Mouse (Mus musculus): ENCODE data around the gene Tjp3. TPM values are rescaled to one million over a fixed set of nuclear protein-coding genes. Genes with fewer than 3 reads are reported as not detected.

Tjp3 gene
- polyA plus RNA-seq, 1 experiment from 2014 or later, result 11.6 TPM

- Histone ChIP-seq H3K9me3 (ENCODE audit: control insufficient read depth, low read length) (no peaks in the 10 kb centered on the region), H3K9ac (ENCODE audit: low read depth, low read length) (peak overlapping the region; percentile 50; the same call in 1 of the 2 replicates), H3K27me3 (ENCODE audit: control insufficient read depth, insufficient read depth, low read length) (peaks cover 12% of the 10 kb centered on the region), H3K36me3 (ENCODE audit: control insufficient read depth, insufficient read depth, low read length) (no peaks in the 10 kb centered on the region), H3K4me3 (ENCODE audit: low read length) (no peak overlapping the region), H3K4me1 (ENCODE audit: control insufficient read depth, insufficient read depth, low read length) (peaks cover 39% of the 10 kb centered on the region), H3K4me2 (replicated peaks; ENCODE audit: low read depth, low read length) (no peak overlapping the region), H3K27ac (ENCODE audit: low read depth, low read length) (no peak overlapping the region)
- no peak for ATAC-seq (ENCODE audit: low FRiP score, low TSS enrichment)
- 87% methylated on average over 5 of the region's 6 CpGs for WGBS
These were observed 3.8 kb upstream of the Tjp3 start for GRCm38 (mm10) chr10:81295185-81295584.

- Histone ChIP-seq H3K27ac (ENCODE audit: low read depth, low read length) (no peak overlapping the region), H3K4me1 (ENCODE audit: control insufficient read depth, insufficient read depth, low read length) (peaks cover 32% of the 10 kb centered on the region), H3K9me3 (ENCODE audit: control insufficient read depth, low read length) (no peaks in the 10 kb centered on the region), H3K36me3 (ENCODE audit: control insufficient read depth, insufficient read depth, low read length) (no peaks in the 10 kb centered on the region), H3K9ac (ENCODE audit: low read depth, low read length) (peak overlapping the region; percentile 50), H3K27me3 (ENCODE audit: control insufficient read depth, insufficient read depth, low read length) (peaks cover 16% of the 10 kb centered on the region), H3K4me2 (replicated peaks; ENCODE audit: low read depth, low read length) (peak overlapping the region; percentile 99), H3K4me3 (ENCODE audit: low read length) (peak overlapping the region; percentile 77)
- WGBS, result 33% methylated on average over 8 of the region's 8 CpGs
- no peak for ATAC-seq (ENCODE audit: low FRiP score, low TSS enrichment)
These were observed 3.1 kb upstream of the Tjp3 start for GRCm38 (mm10) chr10:81294442-81294841.

- H3K4me1 ChIP-seq (ENCODE audit: control insufficient read depth, insufficient read depth, low read length), result peaks cover 24% of the 10 kb centered on the region
- peak overlapping the region; percentile 77 for H3K4me3 ChIP-seq (ENCODE audit: low read length)
- 2% methylated on average over 25 of the region's 25 CpGs for WGBS
- ATAC-seq (ENCODE audit: low FRiP score, low TSS enrichment), result no peak
- H3K9ac ChIP-seq (ENCODE audit: low read depth, low read length), result peak overlapping the region; percentile 50
- H3K9me3 ChIP-seq (ENCODE audit: control insufficient read depth, low read length), result no peaks in the 10 kb centered on the region
- H3K36me3 ChIP-seq (ENCODE audit: control insufficient read depth, insufficient read depth, low read length), result no peaks in the 10 kb centered on the region
- peak overlapping the region; percentile 99 for H3K4me2 ChIP-seq (replicated peaks; ENCODE audit: low read depth, low read length)
- peak overlapping the region; percentile 40 for H3K27ac ChIP-seq (ENCODE audit: low read depth, low read length)
- H3K27me3 ChIP-seq (ENCODE audit: control insufficient read depth, insufficient read depth, low read length), result peaks cover 16% of the 10 kb centered on the region
These were observed 2.1 kb upstream of the Tjp3 start for GRCm38 (mm10) chr10:81293334-81294030.

GRCm38 (mm10) chr10:81292554-81293333 lies 1.4 kb upstream of the Tjp3 start, which contains the start of gene Pip5k1c:
Pip5k1c (plus strand) TSS chr10:81292963.
- WGBS, result under 1% methylated on average over 66 of the region's 80 CpGs
- Histone ChIP-seq H3K9ac (ENCODE audit: low read depth, low read length) (peak within 1 kb of the TSS; percentile 50), H3K4me3 (ENCODE audit: low read length) (peak within 1 kb of the TSS; percentile 77), H3K36me3 (ENCODE audit: control insufficient read depth, insufficient read depth, low read length) (no peaks in the 10 kb centered on the region), H3K4me1 (ENCODE audit: control insufficient read depth, insufficient read depth, low read length) (peaks cover 29% of the 10 kb centered on the region), H3K9me3 (ENCODE audit: control insufficient read depth, low read length) (no peaks in the 10 kb centered on the region), H3K27me3 (ENCODE audit: control insufficient read depth, insufficient read depth, low read length) (peaks cover 16% of the 10 kb centered on the region), H3K4me2 (replicated peaks; ENCODE audit: low read depth, low read length) (peak within 1 kb of the TSS; percentile 99), H3K27ac (ENCODE audit: low read depth, low read length) (peak within 1 kb of the TSS; percentile 40)
- peak; percentile 95 for ATAC-seq (ENCODE audit: low FRiP score, low TSS enrichment)

- WGBS, result 17% methylated on average over 24 of the region's 24 CpGs
- Histone ChIP-seq H3K27ac (ENCODE audit: low read depth, low read length) (peak overlapping the region; percentile 30; the same call in 1 of the 2 replicates), H3K36me3 (ENCODE audit: control insufficient read depth, insufficient read depth, low read length) (no peaks in the 10 kb centered on the region), H3K4me2 (replicated peaks; ENCODE audit: low read depth, low read length) (peak overlapping the region; percentile 36), H3K4me1 (ENCODE audit: control insufficient read depth, insufficient read depth, low read length) (peaks cover 24% of the 10 kb centered on the region), H3K4me3 (ENCODE audit: low read length) (peak overlapping the region; percentile 29), H3K27me3 (ENCODE audit: control insufficient read depth, insufficient read depth, low read length) (peaks cover 16% of the 10 kb centered on the region), H3K9ac (ENCODE audit: low read depth, low read length) (peak overlapping the region; percentile 28; the same call in 1 of the 2 replicates), H3K9me3 (ENCODE audit: control insufficient read depth, low read length) (no peaks in the 10 kb centered on the region)
- no peak for ATAC-seq (ENCODE audit: low FRiP score, low TSS enrichment)
These were observed 502 bp downstream of the Tjp3 start for GRCm38 (mm10) chr10:81290698-81291460.

- Histone ChIP-seq H3K4me2 (replicated peaks; ENCODE audit: low read depth, low read length) (no peak overlapping the region), H3K27ac (ENCODE audit: low read depth, low read length) (no peak overlapping the region), H3K27me3 (ENCODE audit: control insufficient read depth, insufficient read depth, low read length) (peaks cover 23% of the 10 kb centered on the region), H3K4me3 (ENCODE audit: low read length) (no peak overlapping the region), H3K9me3 (ENCODE audit: control insufficient read depth, low read length) (no peaks in the 10 kb centered on the region), H3K36me3 (ENCODE audit: control insufficient read depth, insufficient read depth, low read length) (no peaks in the 10 kb centered on the region), H3K4me1 (ENCODE audit: control insufficient read depth, insufficient read depth, low read length) (peaks cover 28% of the 10 kb centered on the region), H3K9ac (ENCODE audit: low read depth, low read length) (no peak overlapping the region)
- 64% methylated on average over 14 of the region's 14 CpGs for WGBS
- no peak for ATAC-seq (ENCODE audit: low FRiP score, low TSS enrichment)
These were observed 1.6 kb downstream of the Tjp3 start for GRCm38 (mm10) chr10:81289811-81290210.

GRCm38 (mm10) chr10:81289278-81289677 lies 2.1 kb downstream of the Tjp3 start:
- H3K4me3 ChIP-seq (ENCODE audit: low read length), result no peak overlapping the region
- 3% methylated on average over 7 of the region's 7 CpGs for WGBS
- peaks cover 24% of the 10 kb centered on the region for H3K4me1 ChIP-seq (ENCODE audit: control insufficient read depth, insufficient read depth, low read length)
- H3K27ac ChIP-seq (ENCODE audit: low read depth, low read length), result no peak overlapping the region
- H3K4me2 ChIP-seq (replicated peaks; ENCODE audit: low read depth, low read length), result no peak overlapping the region
- ATAC-seq (ENCODE audit: low FRiP score, low TSS enrichment), result no peak
- H3K9ac ChIP-seq (ENCODE audit: low read depth, low read length), result no peak overlapping the region
- H3K36me3 ChIP-seq (ENCODE audit: control insufficient read depth, insufficient read depth, low read length), result no peaks in the 10 kb centered on the region
- no peaks in the 10 kb centered on the region for H3K9me3 ChIP-seq (ENCODE audit: control insufficient read depth, low read length)
- peaks cover 28% of the 10 kb centered on the region for H3K27me3 ChIP-seq (ENCODE audit: control insufficient read depth, insufficient read depth, low read length)

GRCm38 (mm10) chr10:81288601-81289000 lies 2.8 kb downstream of the Tjp3 start:
- Histone ChIP-seq H3K9me3 (ENCODE audit: control insufficient read depth, low read length) (no peaks in the 10 kb centered on the region), H3K4me2 (replicated peaks; ENCODE audit: low read depth, low read length) (no peak overlapping the region), H3K27ac (ENCODE audit: low read depth, low read length) (no peak overlapping the region), H3K36me3 (ENCODE audit: control insufficient read depth, insufficient read depth, low read length) (no peaks in the 10 kb centered on the region), H3K4me1 (ENCODE audit: control insufficient read depth, insufficient read depth, low read length) (peaks cover 19% of the 10 kb centered on the region), H3K4me3 (ENCODE audit: low read length) (no peak overlapping the region), H3K9ac (ENCODE audit: low read depth, low read length) (no peak overlapping the region), H3K27me3 (ENCODE audit: control insufficient read depth, insufficient read depth, low read length) (peaks cover 35% of the 10 kb centered on the region)
- 44% methylated on average over 6 of the region's 6 CpGs for WGBS
- no peak for ATAC-seq (ENCODE audit: low FRiP score, low TSS enrichment)

All from kidney, embryonic 14.5 days (tissue).